21 mouse cellular contexts compared by ENCODE assay signal in the genomic region with DNA sequence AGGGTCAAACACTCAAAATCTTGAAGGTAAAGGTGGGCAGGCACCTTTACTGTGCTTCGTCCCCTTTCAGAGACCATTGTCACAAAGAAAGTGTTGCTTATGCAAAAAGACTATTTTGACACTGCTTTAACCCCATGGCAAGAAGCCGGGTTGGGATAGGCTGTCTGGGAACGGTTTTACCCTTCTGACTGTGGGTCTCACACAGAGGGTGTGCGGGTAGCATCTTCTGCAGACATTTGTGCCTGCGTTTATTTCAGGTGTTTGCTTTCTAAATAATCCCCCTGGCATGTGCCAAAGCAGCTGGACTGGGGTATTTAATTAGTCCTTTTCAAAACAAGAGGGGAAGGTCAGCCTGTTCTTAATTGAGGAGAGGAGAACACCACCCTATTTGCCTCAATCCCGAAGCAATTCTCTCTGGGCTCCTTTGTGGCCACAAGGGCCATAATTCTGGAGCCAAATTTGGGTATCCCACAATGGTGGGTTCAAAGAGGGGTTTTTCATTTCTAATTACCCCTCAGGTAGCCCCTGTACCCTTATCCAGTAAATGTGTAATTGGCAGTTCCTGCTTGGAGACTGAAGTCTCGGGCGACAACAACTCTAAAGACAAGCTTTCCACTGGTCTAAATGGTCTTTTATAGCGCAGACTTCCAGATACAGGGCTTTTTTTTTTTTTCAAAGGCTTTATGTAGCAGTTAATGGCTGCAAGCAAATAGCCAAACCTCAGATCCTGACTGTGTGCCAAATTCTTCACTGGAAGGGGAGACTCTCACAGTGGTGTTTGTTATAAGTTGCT.
DNase-seq lines count a peak whose midpoint lies in the region; ATAC-seq and TF ChIP-seq lines count a peak whose summit lies in the region.
"Had no signal": no experiment of that assay in that cellular context is flagged by ENCODE, and none has a peak within 500 bp of the region (broad histone marks: within the 10 kb centered on the region; RNA-seq: fewer than 3 reads in every experiment).

No protein-coding gene starts in this region.

- H3K36me3 ChIP-seq in forebrain, embryonic 12.5 days (replicated peaks), result no peaks in the 10 kb centered on the region
- H3K36me3 ChIP-seq in limb, embryonic 10.5 days, result no peaks in the 10 kb centered on the region
- no peaks in the 10 kb centered on the region for H3K36me3 ChIP-seq in stomach, postnatal 0 days (ENCODE audit: control insufficient read depth, insufficient read depth, low read length)
- H3K36me3 ChIP-seq: embryonic facial prominence, embryonic 12.5 days; heart, embryonic 10.5 days; hindbrain, embryonic 12.5 days; intestine, embryonic 15.5 days; liver, embryonic 12.5 days had no signal

- peak; percentile 69 for DNase-seq in heart, adult 11 months
- DNase-seq in heart, adult 9 months (ENCODE audit: low spot score in 2 of 2), result no peak
- no peak for DNase-seq in limb, embryonic 10.5 days (ENCODE audit: low spot score)
- no peak for DNase-seq in stomach, postnatal 0 days (ENCODE audit: low spot score)
- no peak for DNase-seq in left cerebral cortex, postnatal 10 days (ENCODE audit: extremely low spot score in 1 of 2, low spot score in 2 of 2)
- DNase-seq in frontal cortex, postnatal 36 days (ENCODE audit: low spot score in 2 of 2), result no peak
- DNase-seq in right cerebral cortex, postnatal 25 days, result no peak
- DNase-seq: adrenal gland, postnatal 10 days; cerebellum, adult 11-12 months; gastrocnemius, postnatal 25 days; heart, postnatal 10 days; lung, postnatal 14 days had no signal

- H3K4me3 ChIP-seq in forebrain, embryonic 12.5 days (replicated peaks), result no peak overlapping the region
- H3K4me3 ChIP-seq in limb, embryonic 10.5 days, result no peak overlapping the region
- H3K4me3 ChIP-seq in stomach, postnatal 0 days (ENCODE audit: low read depth, low read length), result no peak overlapping the region
- H3K4me3 ChIP-seq: embryonic facial prominence, embryonic 12.5 days; heart, embryonic 10.5 days; hindbrain, embryonic 12.5 days; intestine, embryonic 15.5 days; layer of hippocampus, adult 2 months; liver, embryonic 12.5 days; megakaryocyte, embryonic 14.5 days had no signal

- 0 out of 2 replicates have a peak, but pooled peaks cover 2% of the 10 kb centered on the region for H3K27me3 ChIP-seq in forebrain, embryonic 12.5 days
- H3K27me3 ChIP-seq in limb, embryonic 10.5 days (ENCODE audit: low read depth, poor library complexity, severe bottlenecking), result no peaks in the 10 kb centered on the region
- H3K27me3 ChIP-seq in stomach, postnatal 0 days (ENCODE audit: control insufficient read depth, insufficient read depth, low read length), result no peaks in the 10 kb centered on the region
- H3K27me3 ChIP-seq: embryonic facial prominence, embryonic 12.5 days; hindbrain, embryonic 12.5 days; intestine, embryonic 15.5 days; liver, embryonic 12.5 days had no signal

- no peak overlapping the region for H3K4me2 ChIP-seq in forebrain, embryonic 12.5 days
- H3K4me2 ChIP-seq in stomach, postnatal 0 days (replicated peaks; ENCODE audit: low read depth), result no peak overlapping the region
- H3K4me2 ChIP-seq: embryonic facial prominence, embryonic 12.5 days; hindbrain, embryonic 12.5 days; intestine, embryonic 15.5 days; liver, embryonic 12.5 days had no signal

- TF ChIP-seq EP300 in stomach, postnatal 0 days (optimal IDR thresholded peaks at IDR 0.05), result no peak

- ATAC-seq in forebrain, embryonic 12.5 days (ENCODE audit: low FRiP score), result peak; percentile 39; the same call in 1 of the 2 replicates
- ATAC-seq in stomach, postnatal 0 days (ENCODE audit: low FRiP score, low TSS enrichment), result no peak
- ATAC-seq: intestine, embryonic 15.5 days; liver, embryonic 12.5 days; midbrain, embryonic 16.5 days had no signal

- H3K4me1 ChIP-seq in forebrain, embryonic 12.5 days, result peaks cover 6% of the 10 kb centered on the region; the same call in 1 of the 2 replicates
- peaks cover 36% of the 10 kb centered on the region for H3K4me1 ChIP-seq in limb, embryonic 10.5 days
- H3K4me1 ChIP-seq in stomach, postnatal 0 days (replicated peaks; ENCODE audit: control insufficient read depth, insufficient read depth), result no peaks in the 10 kb centered on the region; the same call in 1 of the 2 replicates
- H3K4me1 ChIP-seq: embryonic facial prominence, embryonic 12.5 days; heart, embryonic 10.5 days; hindbrain, embryonic 12.5 days; intestine, embryonic 15.5 days; liver, embryonic 12.5 days; megakaryocyte, embryonic 14.5 days had no signal

- TF ChIP-seq CTCF in stomach, postnatal 0 days (IDR thresholded peaks at IDR 0.05; ENCODE audit: low read depth), result no peak

- no peak overlapping the region for H3K9ac ChIP-seq in forebrain, embryonic 12.5 days
- H3K9ac ChIP-seq in stomach, postnatal 0 days (ENCODE audit: low read length), result no peak overlapping the region
- H3K9ac ChIP-seq: embryonic facial prominence, embryonic 12.5 days; hindbrain, embryonic 12.5 days; intestine, embryonic 15.5 days; liver, embryonic 12.5 days had no signal

- peak overlapping the region; percentile 60 for H3K27ac ChIP-seq in forebrain, embryonic 12.5 days
- H3K27ac ChIP-seq in limb, embryonic 10.5 days, result peak overlapping the region; percentile 62; the same call in 1 of the 2 replicates
- H3K27ac ChIP-seq in stomach, postnatal 0 days (replicated peaks), result peak overlapping the region; percentile 75
- H3K27ac ChIP-seq: embryonic facial prominence, embryonic 12.5 days; heart, embryonic 10.5 days; hindbrain, embryonic 12.5 days; intestine, embryonic 15.5 days; layer of hippocampus, adult 2 months; liver, embryonic 12.5 days had no signal

- intact Hi-C loops in left cerebral cortex, postnatal 10 days (cut with DNase I), result no loop called here

- 25% methylated on average over 9 of the region's 9 CpGs for WGBS in forebrain, embryonic 12.5 days
- WGBS in limb, embryonic 10.5 days, result 44% methylated on average over 9 of the region's 9 CpGs
- 67% methylated on average over 9 of the region's 9 CpGs for WGBS in stomach, postnatal 0 days

- H3K9me3 ChIP-seq in forebrain, embryonic 12.5 days, result no peaks in the 10 kb centered on the region
- no peaks in the 10 kb centered on the region for H3K9me3 ChIP-seq in limb, embryonic 10.5 days (replicated peaks)
- H3K9me3 ChIP-seq in stomach, postnatal 0 days (ENCODE audit: control insufficient read depth, low read length), result no peaks in the 10 kb centered on the region
- H3K9me3 ChIP-seq: embryonic facial prominence, embryonic 12.5 days; heart, embryonic 10.5 days; hindbrain, embryonic 12.5 days; intestine, embryonic 15.5 days; liver, embryonic 12.5 days; megakaryocyte, embryonic 14.5 days had no signal
